Mouse (Mus musculus) olfactory bulb, adult 2 months (tissue): ENCODE results near the gene Tmem203. TPM values are rescaled to one million over a fixed set of nuclear protein-coding genes. Genes with fewer than 3 reads are reported as not detected.
A peak's percentile ranks its signal among the peaks of the same experiment; 100 is the strongest.

ENCODE experiments used
- H3K27ac ChIP-seq: fragments of 200-500 bp; 2 replicates; pipeline ENCODE4 v1.5.1; 2012; ENCODE audit warnings: low read depth, low read length; ENCODE audit not compliant: insufficient read depth
- H3K4me1 ChIP-seq: fragments of 200-500 bp; 2 replicates; pipeline ENCODE4 v1.6.1; 2012; ENCODE audit warnings: low read length; ENCODE audit not compliant: control insufficient read depth, insufficient read depth
- H3K4me3 ChIP-seq: fragments of 200-500 bp; 2 replicates; pipeline ENCODE4 v1.5.1; 2012; ENCODE audit warnings: mild to moderate bottlenecking, low read depth, low read length, moderate library complexity; ENCODE audit not compliant: insufficient read depth
- CTCF ChIP-seq: fragments of 200-500 bp; IDR thresholded peaks from 2 replicates; pipeline ENCODE4 v1.5.1; 2012; ENCODE audit warnings: low read depth, mild to moderate bottlenecking, low read length, moderate library complexity; ENCODE audit not compliant: insufficient read depth
- POLR2A ChIP-seq: fragments of 200-500 bp; IDR thresholded peaks from 2 replicates; pipeline ENCODE4 v1.6.1; 2012; ENCODE audit warnings: mild to moderate bottlenecking, low read depth, low read length, moderate library complexity; ENCODE audit not compliant: insufficient read depth
- WGBS: fragments of 180-500 bp; shearing (Covaris S2); methylation state at CpG from one replicate; pipeline ENCODE4 v1.1.7; 2018; 5-methylcytosine and 5-hydroxymethylcytosine counted together
- polyA plus RNA-seq: library from polyadenylated mRNA; stranded (reverse); fragments of >200 nt; gene quantifications from 2 replicates; pipeline ENCODE4 v1.2.4, GENCODE M21; 2012; ENCODE audit warnings: low replicate concordance; ENCODE audit not compliant: missing spikeins, insufficient read depth, insufficient read length

The Tmem203 gene
- polyA plus RNA-seq, 1 experiment = not detected

- H3K4me1 ChIP-seq = peaks cover 47% of the 10 kb centered on the region
- TF ChIP-seq CTCF = no peak
- no peak for TF ChIP-seq POLR2A
- H3K27ac ChIP-seq = no peak overlapping the region
- H3K4me3 ChIP-seq = no peak overlapping the region
- 33% methylated on average over 7 of the region's 7 CpGs for WGBS
Measured at GRCm38 (mm10) chr2:25286837-25287636, 31.8 kb downstream of the Tmem203 start.

- Histone ChIP-seq H3K4me1 (peaks cover 57% of the 10 kb centered on the region), H3K27ac (no peak within 1 kb of the TSS), H3K4me3 (no peak within 1 kb of the TSS)
- TF ChIP-seq CTCF (no peak), POLR2A (no peak)
- WGBS = 35% methylated on average over 6 of the region's 6 CpGs
Measured at GRCm38 (mm10) chr2:25287927-25288649, 32.8 kb downstream of the Tmem203 start, which contains the start of gene Tmem210. Gene Tmem210, plus strand, starts transcription at chr2:25288145.

- peaks cover 64% of the 10 kb centered on the region for H3K4me1 ChIP-seq
- H3K27ac ChIP-seq = no peak overlapping the region
- 66% methylated on average over 7 of the region's 7 CpGs for WGBS
- TF ChIP-seq CTCF = no peak
- 0 out of 2 replicates have a peak, but pooled peaks have one; percentile 29 for TF ChIP-seq POLR2A
- H3K4me3 ChIP-seq = no peak overlapping the region
Measured at GRCm38 (mm10) chr2:25288734-25289345, 33.6 kb downstream of the Tmem203 start.

GRCm38 (mm10) chr2:25289651-25290050, 34.4 kb downstream of the Tmem203 start, which contains the start of gene Lrrc26:
Gene Lrrc26, plus strand, starts transcription at chr2:25289915.
- TF ChIP-seq CTCF (no peak), POLR2A (no peak)
- Histone ChIP-seq H3K4me1 (peaks cover 72% of the 10 kb centered on the region), H3K4me3 (peak within 1 kb of the TSS; percentile 14; the same call in 1 of the 2 replicates), H3K27ac (peak within 1 kb of the TSS; percentile 29; the same call in 1 of the 2 replicates)
- 8% methylated on average over 11 of the region's 11 CpGs for WGBS

GRCm38 (mm10) chr2:25290101-25290815, 35.0 kb downstream of the Tmem203 start:
- peak; percentile 17 for TF ChIP-seq POLR2A
- no peak for TF ChIP-seq CTCF
- 2% methylated on average over 54 of the region's 54 CpGs for WGBS
- H3K27ac ChIP-seq = peak overlapping the region; percentile 29; the same call in 1 of the 2 replicates
- H3K4me3 ChIP-seq = peak overlapping the region; percentile 14; the same call in 1 of the 2 replicates
- H3K4me1 ChIP-seq = peaks cover 77% of the 10 kb centered on the region

GRCm38 (mm10) chr2:25290816-25291130, 35.5 kb downstream of the Tmem203 start:
- peak overlapping the region; percentile 34; the same call in 1 of the 2 replicates for H3K27ac ChIP-seq
- H3K4me1 ChIP-seq = peaks cover 82% of the 10 kb centered on the region
- 1% methylated on average over 18 of the region's 18 CpGs for WGBS
- TF ChIP-seq CTCF = peak; percentile 23; the same call in 1 of the 2 replicates
- TF ChIP-seq POLR2A = no peak; the same call in 1 of the 2 replicates
- no peak overlapping the region for H3K4me3 ChIP-seq

GRCm38 (mm10) chr2:25291184-25292053, 36.2 kb downstream of the Tmem203 start:
- H3K4me1 ChIP-seq = peaks cover 83% of the 10 kb centered on the region
- peak overlapping the region; percentile 34; the same call in 1 of the 2 replicates for H3K27ac ChIP-seq
- TF ChIP-seq POLR2A = no peak
- TF ChIP-seq CTCF = no peak; the same call in 1 of the 2 replicates
- WGBS = 17% methylated on average over 32 of the region's 32 CpGs
- H3K4me3 ChIP-seq = no peak overlapping the region
